Mouse (Mus musculus): ENCODE data around the gene Igf2. TPM values are rescaled to one million over a fixed set of nuclear protein-coding genes. Genes with fewer than 3 reads are reported as not detected.

Igf2 gene
- polyA plus RNA-seq, 1 experiment from 2014 or later: 1,642 TPM

DNA sequence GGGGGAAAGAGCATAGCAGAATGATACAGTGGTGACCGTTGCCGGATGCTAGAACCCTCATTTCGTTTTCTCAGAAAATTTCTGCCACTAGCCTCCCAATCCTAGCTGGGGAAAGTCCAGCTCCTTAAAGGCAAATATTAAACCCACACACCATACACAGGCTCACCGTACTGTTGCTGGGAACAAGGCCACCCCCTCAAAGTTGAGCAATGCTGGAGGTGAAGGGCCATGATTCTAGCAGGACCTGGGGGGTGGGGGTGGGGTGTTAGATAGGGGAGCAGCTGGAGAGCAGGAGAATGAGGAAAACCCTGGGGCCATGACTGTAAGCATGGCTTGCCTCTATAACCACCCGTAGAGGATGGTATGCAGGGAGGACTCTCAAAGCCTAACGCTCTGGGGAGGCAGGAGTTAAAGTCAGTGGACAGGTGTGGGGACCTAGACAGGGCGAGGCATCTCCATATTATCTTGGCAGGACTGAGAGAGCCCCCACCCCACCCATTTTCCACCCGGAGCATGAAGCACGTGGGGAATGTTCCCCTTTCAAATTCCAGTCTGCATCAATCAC, 2.1 kb downstream of the Igf2 start:
- peak overlapping the region; percentile 57 to 80; a peak in 3 of 4 replicates for H3K27ac ChIP-seq (replicated peaks in 1 of 2; ENCODE audit: control insufficient read depth in 1 of 2, insufficient read depth in 1 of 2, low read depth in 2 of 2, low read length in 2 of 2)
- H3K27me3 ChIP-seq (ENCODE audit: control insufficient read depth, insufficient read depth, low read length): peaks cover 55% of the 10 kb centered on the region
- H3K9me3 ChIP-seq (ENCODE audit: control insufficient read depth, low read length): peaks cover 12% of the 10 kb centered on the region
- peak overlapping the region; percentile 95 for H3K9ac ChIP-seq (ENCODE audit: low read length)
- peaks cover 0 to 5% of the 10 kb centered on the region in 2 experiments; a peak in 1 of 4 replicates for H3K4me1 ChIP-seq (ENCODE audit: control insufficient read depth in 2 of 2, insufficient read depth in 2 of 2, low read length in 2 of 2)
- WGBS: 8% methylated on average over 9 of the region's 9 CpGs
- H3K4me2 ChIP-seq (ENCODE audit: low read length): peak overlapping the region; percentile 65
- H3K36me3 ChIP-seq (ENCODE audit: control insufficient read depth, insufficient read depth, low read length): peaks cover 14% of the 10 kb centered on the region
- H3K4me3 ChIP-seq (ENCODE audit: control insufficient read depth in 1 of 2, insufficient read depth in 1 of 2, low read depth in 1 of 2, low read length in 2 of 2): peak overlapping the region; percentile 51 to 62
- ATAC-seq (ENCODE audit: insufficient number of reproducible peaks, insufficient read depth, low FRiP score, low read depth): no peak

DNA sequence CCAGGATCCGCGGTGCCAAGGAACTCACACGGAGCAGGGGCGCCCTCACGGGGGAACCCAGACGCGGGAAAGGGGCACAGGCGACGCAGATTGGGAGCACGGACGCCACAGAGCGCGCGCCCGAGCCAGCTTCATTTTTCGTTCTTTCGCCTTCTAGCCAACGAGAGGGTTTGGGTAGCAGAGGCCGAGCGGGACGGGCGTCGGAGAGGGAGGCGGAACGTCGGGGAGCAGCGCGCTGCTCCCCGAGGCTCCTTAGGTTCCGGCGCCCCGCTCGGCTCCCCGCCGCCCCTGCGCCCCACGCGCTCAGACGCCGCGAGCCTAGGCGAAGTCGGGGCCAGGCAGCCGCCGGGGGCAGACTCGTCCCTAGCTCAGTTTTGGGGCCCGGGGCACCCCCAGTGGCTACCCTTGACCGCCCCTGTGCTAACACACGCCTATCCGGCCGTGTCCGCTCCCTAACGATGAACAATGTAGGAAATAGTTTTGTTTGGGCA, 2.6 kb downstream of the Igf2 start:
- no peak for ATAC-seq (ENCODE audit: insufficient number of reproducible peaks, insufficient read depth, low FRiP score, low read depth)
- peaks cover 14% of the 10 kb centered on the region for H3K36me3 ChIP-seq (ENCODE audit: control insufficient read depth, insufficient read depth, low read length)
- peaks cover 6% of the 10 kb centered on the region for H3K9me3 ChIP-seq (ENCODE audit: control insufficient read depth, low read length)
- under 1% methylated on average over 51 of the region's 53 CpGs for WGBS
- peak overlapping the region; percentile 65 for H3K4me2 ChIP-seq (ENCODE audit: low read length)
- H3K4me1 ChIP-seq (ENCODE audit: control insufficient read depth in 2 of 2, insufficient read depth in 2 of 2, low read length in 2 of 2): peaks cover 0 to 5% of the 10 kb centered on the region in 2 experiments; a peak in 1 of 4 replicates
- peaks cover 58% of the 10 kb centered on the region for H3K27me3 ChIP-seq (ENCODE audit: control insufficient read depth, insufficient read depth, low read length)
- peak overlapping the region; percentile 95 for H3K9ac ChIP-seq (ENCODE audit: low read length)
- peak overlapping the region; percentile 63 to 80 for H3K27ac ChIP-seq (replicated peaks in 1 of 2; ENCODE audit: control insufficient read depth in 1 of 2, insufficient read depth in 1 of 2, low read depth in 2 of 2, low read length in 2 of 2)
- H3K4me3 ChIP-seq (ENCODE audit: control insufficient read depth in 1 of 2, insufficient read depth in 1 of 2, low read depth in 1 of 2, low read length in 2 of 2): peak overlapping the region; percentile 51 to 62

DNA sequence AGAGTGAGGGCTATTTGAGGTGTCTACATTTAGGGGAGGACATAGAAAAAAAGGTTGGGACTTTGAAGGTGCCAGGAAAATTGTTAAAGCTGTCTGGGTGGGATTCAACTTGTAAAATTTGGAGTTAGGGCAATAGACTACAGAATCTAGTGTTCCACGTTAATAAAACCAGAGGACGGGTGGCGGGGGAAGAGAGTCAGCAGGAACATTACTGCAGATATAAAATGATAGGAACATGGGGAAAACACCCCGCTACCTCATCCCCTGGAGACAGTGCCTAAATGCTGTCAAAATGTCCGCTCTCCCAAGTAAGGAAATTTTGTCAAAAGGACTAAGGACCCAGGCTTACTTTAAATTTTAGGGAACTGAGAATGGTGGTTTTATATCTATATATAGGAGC, 3.5 kb downstream of the Igf2 start:
- Histone ChIP-seq H3K9ac (ENCODE audit: low read length) (peak overlapping the region; percentile 95), H3K4me2 (ENCODE audit: low read length) (peak overlapping the region; percentile 65), H3K36me3 (ENCODE audit: control insufficient read depth, insufficient read depth, low read length) (peaks cover 14% of the 10 kb centered on the region), H3K9me3 (ENCODE audit: control insufficient read depth, low read length) (peaks cover under 1% of the 10 kb centered on the region; the same call in 1 of the 2 replicates), H3K27me3 (ENCODE audit: control insufficient read depth, insufficient read depth, low read length) (peaks cover 66% of the 10 kb centered on the region), H3K27ac (replicated peaks in 1 of 2; ENCODE audit: control insufficient read depth in 1 of 2, insufficient read depth in 1 of 2, low read depth in 2 of 2, low read length in 2 of 2) (peak overlapping the region; percentile 29 to 80), H3K4me3 (ENCODE audit: control insufficient read depth in 1 of 2, insufficient read depth in 1 of 2, low read depth in 1 of 2, low read length in 2 of 2) (peak overlapping the region; percentile 9 to 62; a peak in 3 of 4 replicates), H3K4me1 (ENCODE audit: control insufficient read depth in 2 of 2, insufficient read depth in 2 of 2, low read length in 2 of 2) (peaks cover 0 to 5% of the 10 kb centered on the region in 2 experiments; a peak in 1 of 4 replicates)
- no peak for ATAC-seq (ENCODE audit: insufficient number of reproducible peaks, insufficient read depth, low FRiP score, low read depth)
- 20% methylated on average over 5 of the region's 5 CpGs for WGBS

DNA sequence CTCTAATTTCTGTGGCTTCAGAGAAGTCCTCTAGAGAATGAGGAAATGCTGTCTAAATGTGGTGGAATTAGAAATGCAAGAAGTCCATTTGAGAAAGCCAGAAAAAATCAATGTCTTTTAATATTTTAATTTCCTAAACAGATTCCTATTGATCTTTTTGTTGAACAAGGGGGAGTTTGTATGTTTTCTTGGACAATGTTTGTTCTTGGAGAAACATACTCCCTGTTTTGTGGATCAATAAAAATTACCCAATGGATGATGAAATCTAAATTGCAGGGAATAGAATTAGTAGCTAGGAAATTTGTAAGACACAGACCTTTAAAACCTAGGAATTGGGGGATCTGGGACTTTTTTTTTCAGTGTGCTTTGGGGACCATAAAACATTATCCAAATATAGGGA, 4.8 kb downstream of the Igf2 start:
- Histone ChIP-seq H3K4me2 (ENCODE audit: low read length) (peak overlapping the region; percentile 65), H3K27me3 (ENCODE audit: control insufficient read depth, insufficient read depth, low read length) (peaks cover 75% of the 10 kb centered on the region), H3K4me1 (ENCODE audit: control insufficient read depth in 2 of 2, insufficient read depth in 2 of 2, low read length in 2 of 2) (peaks cover 0 to 5% of the 10 kb centered on the region in 2 experiments; a peak in 1 of 4 replicates), H3K27ac (replicated peaks in 1 of 2; ENCODE audit: control insufficient read depth in 1 of 2, insufficient read depth in 1 of 2, low read depth in 2 of 2, low read length in 2 of 2) (peak overlapping the region; percentile 93 to 95), H3K4me3 (ENCODE audit: control insufficient read depth in 1 of 2, insufficient read depth in 1 of 2, low read depth in 1 of 2, low read length in 2 of 2) (peak overlapping the region; percentile 22 to 62; a peak in 3 of 4 replicates), H3K36me3 (ENCODE audit: control insufficient read depth, insufficient read depth, low read length) (peaks cover 5% of the 10 kb centered on the region), H3K9me3 (ENCODE audit: control insufficient read depth, low read length) (no peaks in the 10 kb centered on the region), H3K9ac (ENCODE audit: low read length) (peak overlapping the region; percentile 95)
- ATAC-seq (ENCODE audit: insufficient number of reproducible peaks, insufficient read depth, low FRiP score, low read depth): no peak

DNA sequence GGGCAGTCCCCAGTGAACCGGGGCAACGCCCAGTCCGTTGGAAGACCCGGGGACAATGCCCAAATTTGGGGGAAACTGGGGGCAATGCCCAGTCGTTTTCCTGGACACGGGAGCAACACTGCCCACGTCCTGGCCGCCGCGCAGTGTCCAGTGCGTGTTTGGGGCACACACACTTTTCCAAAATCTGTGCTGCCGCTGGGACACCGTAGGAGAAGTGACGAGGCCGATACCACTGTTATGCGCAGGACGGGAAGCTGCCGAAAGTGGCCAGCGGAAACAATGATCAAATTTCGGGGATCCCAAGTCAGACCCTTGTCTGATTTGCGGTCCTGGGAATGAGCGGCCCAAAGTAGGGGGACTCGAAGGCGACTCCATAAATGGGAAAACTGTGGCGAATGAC, 5.6 kb downstream of the Igf2 start:
- no peak for ATAC-seq (ENCODE audit: insufficient number of reproducible peaks, insufficient read depth, low FRiP score, low read depth)
- H3K9me3 ChIP-seq (ENCODE audit: control insufficient read depth, low read length): no peaks in the 10 kb centered on the region
- peaks cover 0 to 9% of the 10 kb centered on the region in 2 experiments; a peak in 2 of 4 replicates for H3K4me1 ChIP-seq (ENCODE audit: control insufficient read depth in 2 of 2, insufficient read depth in 2 of 2, low read length in 2 of 2)
- peaks cover 75% of the 10 kb centered on the region for H3K27me3 ChIP-seq (ENCODE audit: control insufficient read depth, insufficient read depth, low read length)
- H3K4me3 ChIP-seq (ENCODE audit: control insufficient read depth in 1 of 2, insufficient read depth in 1 of 2, low read depth in 1 of 2, low read length in 2 of 2): peak overlapping the region; percentile 62 to 64
- H3K27ac ChIP-seq (replicated peaks in 1 of 2; ENCODE audit: control insufficient read depth in 1 of 2, insufficient read depth in 1 of 2, low read depth in 2 of 2, low read length in 2 of 2): peak overlapping the region; percentile 93 to 95
- peaks cover 8% of the 10 kb centered on the region for H3K36me3 ChIP-seq (ENCODE audit: control insufficient read depth, insufficient read depth, low read length)
- under 1% methylated on average over 25 of the region's 25 CpGs for WGBS
- H3K4me2 ChIP-seq (ENCODE audit: low read length): peak overlapping the region; percentile 65
- H3K9ac ChIP-seq (ENCODE audit: low read length): peak overlapping the region; percentile 95

DNA sequence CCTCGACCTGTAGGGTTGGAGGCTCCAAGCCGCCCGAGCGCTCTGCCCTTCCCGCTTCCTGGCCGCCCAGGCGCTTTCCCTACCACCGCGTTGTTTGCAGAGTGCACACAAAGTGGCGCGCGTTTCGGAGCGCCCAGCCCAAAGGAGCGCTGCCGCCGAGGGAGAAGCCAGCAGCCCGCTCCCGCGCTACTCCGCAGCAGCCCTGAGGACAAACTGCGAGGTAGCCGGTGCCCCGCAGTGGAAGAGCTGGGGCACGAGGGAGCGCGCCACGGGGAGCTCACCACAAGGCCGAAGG, 6.0 kb downstream of the Igf2 start:
- peak overlapping the region; percentile 95 for H3K9ac ChIP-seq (ENCODE audit: low read length)
- peak overlapping the region; percentile 65 for H3K4me2 ChIP-seq (ENCODE audit: low read length)
- H3K27ac ChIP-seq (replicated peaks in 1 of 2; ENCODE audit: control insufficient read depth in 1 of 2, insufficient read depth in 1 of 2, low read depth in 2 of 2, low read length in 2 of 2): peak overlapping the region; percentile 93 to 95
- H3K36me3 ChIP-seq (ENCODE audit: control insufficient read depth, insufficient read depth, low read length): peaks cover 12% of the 10 kb centered on the region
- peaks cover 0 to 12% of the 10 kb centered on the region in 2 experiments; a peak in 3 of 4 replicates for H3K4me1 ChIP-seq (ENCODE audit: control insufficient read depth in 2 of 2, insufficient read depth in 2 of 2, low read length in 2 of 2)
- peaks cover 75% of the 10 kb centered on the region for H3K27me3 ChIP-seq (ENCODE audit: control insufficient read depth, insufficient read depth, low read length)
- no peak for ATAC-seq (ENCODE audit: insufficient number of reproducible peaks, insufficient read depth, low FRiP score, low read depth)
- 2% methylated on average over 29 of the region's 29 CpGs for WGBS
- H3K9me3 ChIP-seq (ENCODE audit: control insufficient read depth, low read length): no peaks in the 10 kb centered on the region
- H3K4me3 ChIP-seq (ENCODE audit: control insufficient read depth in 1 of 2, insufficient read depth in 1 of 2, low read depth in 1 of 2, low read length in 2 of 2): peak overlapping the region; percentile 62 to 64

DNA sequence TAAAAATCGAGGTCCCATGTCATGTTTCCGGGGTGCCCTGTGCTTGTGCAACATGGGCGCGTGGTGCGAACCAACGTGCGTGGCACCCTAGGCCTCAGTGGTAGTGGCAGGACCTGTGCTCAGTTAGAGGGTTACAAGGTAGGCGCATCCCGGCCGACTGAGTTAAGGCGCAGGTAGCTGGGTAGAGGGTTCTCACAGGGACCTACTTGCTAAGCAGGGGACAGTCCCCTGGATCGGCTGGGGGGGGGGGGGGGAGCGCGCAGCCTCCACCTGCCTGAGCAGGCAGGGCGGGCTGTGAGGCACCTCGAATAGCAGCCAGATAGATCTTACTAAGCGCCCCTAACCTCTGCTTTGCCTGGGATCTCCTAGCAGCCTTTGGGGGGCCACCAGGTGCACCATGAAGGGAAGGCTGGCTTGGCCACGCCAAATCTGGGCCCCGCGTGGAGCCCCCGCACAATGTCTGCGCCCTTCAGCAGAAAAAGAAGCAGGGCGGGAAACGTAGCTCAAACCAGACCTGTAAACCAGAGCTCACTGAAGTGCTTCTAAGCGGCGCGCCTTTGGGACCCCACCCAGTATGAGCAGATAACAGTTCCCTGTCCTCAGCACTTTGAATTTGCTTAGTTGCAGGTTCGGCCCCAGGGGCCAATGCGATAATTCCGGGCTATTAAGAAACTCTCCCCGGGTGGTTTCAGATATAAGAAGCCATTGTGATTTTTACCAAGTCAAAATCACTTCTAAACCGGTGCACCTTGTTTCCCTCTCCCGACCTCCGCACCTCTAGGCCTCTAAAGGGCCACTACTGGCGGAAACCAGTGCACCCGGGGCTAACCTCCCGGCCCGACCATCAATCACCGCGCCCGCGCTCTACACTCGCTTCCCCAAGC, 6.6 kb downstream of the Igf2 start:
- no peak for ATAC-seq (ENCODE audit: insufficient number of reproducible peaks, insufficient read depth, low FRiP score, low read depth)
- H3K4me3 ChIP-seq (ENCODE audit: control insufficient read depth in 1 of 2, insufficient read depth in 1 of 2, low read depth in 1 of 2, low read length in 2 of 2): peak overlapping the region; percentile 62 to 64
- peak overlapping the region; percentile 65 for H3K4me2 ChIP-seq (ENCODE audit: low read length)
- 1% methylated on average over 40 of the region's 43 CpGs for WGBS
- peak overlapping the region; percentile 95 for H3K9ac ChIP-seq (ENCODE audit: low read length)
- H3K36me3 ChIP-seq (ENCODE audit: control insufficient read depth, insufficient read depth, low read length): peaks cover 18% of the 10 kb centered on the region
- peaks cover 0 to 15% of the 10 kb centered on the region in 2 experiments; a peak in 3 of 4 replicates for H3K4me1 ChIP-seq (ENCODE audit: control insufficient read depth in 2 of 2, insufficient read depth in 2 of 2, low read length in 2 of 2)
- no peaks in the 10 kb centered on the region for H3K9me3 ChIP-seq (ENCODE audit: control insufficient read depth, low read length)
- peaks cover 73% of the 10 kb centered on the region for H3K27me3 ChIP-seq (ENCODE audit: control insufficient read depth, insufficient read depth, low read length)
- H3K27ac ChIP-seq (replicated peaks in 1 of 2; ENCODE audit: control insufficient read depth in 1 of 2, insufficient read depth in 1 of 2, low read depth in 2 of 2, low read length in 2 of 2): peak overlapping the region; percentile 93 to 95

Measured in heart, embryonic 14.5 days (tissue).